Mouse (Mus musculus): ENCODE results near the gene Gnao1. TPM values are rescaled to one million over a fixed set of nuclear protein-coding genes. Genes with fewer than 3 reads are reported as not detected.

The Gnao1 gene
- total RNA-seq (2021) = 10 to 100 TPM; 51.9 to 69.8 TPM
- long read RNA-seq, experiment 1, partial matches to known transcripts = 3 of 5 reads
- long read RNA-seq, experiment 1, other reads (novel, unspliced or antisense) = 2 of 5 reads
- long read RNA-seq, experiment 2, full-length matches to known transcripts = 11 of 15 reads
- long read RNA-seq, experiment 2, partial matches to known transcripts = 2 of 15 reads
- long read RNA-seq, experiment 2, other reads (novel, unspliced or antisense) = 2 of 15 reads

DNA sequence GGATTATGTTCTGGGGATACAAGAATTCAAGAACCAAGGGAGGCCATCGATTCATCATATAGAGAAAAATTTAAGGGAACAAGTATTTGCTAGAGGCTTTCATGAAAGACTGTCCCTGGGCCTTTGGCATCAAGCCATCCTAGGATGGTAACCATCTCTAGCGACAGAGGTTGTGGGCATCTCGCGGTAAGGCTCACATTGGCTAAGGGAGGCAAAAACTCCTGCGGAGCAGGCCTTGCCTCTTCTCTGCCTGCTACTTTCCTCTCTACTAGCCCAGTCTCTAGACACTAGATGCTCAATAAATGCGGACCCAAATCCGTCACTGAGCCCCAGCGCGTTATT is at the start of gene Gnao1:
Gene Gnao1, plus strand, starts transcription at position 281 of the 342 bp plus-strand sequence.
- DNase-seq (ENCODE audit: low spot score in 2 of 2) = no peak

DNA sequence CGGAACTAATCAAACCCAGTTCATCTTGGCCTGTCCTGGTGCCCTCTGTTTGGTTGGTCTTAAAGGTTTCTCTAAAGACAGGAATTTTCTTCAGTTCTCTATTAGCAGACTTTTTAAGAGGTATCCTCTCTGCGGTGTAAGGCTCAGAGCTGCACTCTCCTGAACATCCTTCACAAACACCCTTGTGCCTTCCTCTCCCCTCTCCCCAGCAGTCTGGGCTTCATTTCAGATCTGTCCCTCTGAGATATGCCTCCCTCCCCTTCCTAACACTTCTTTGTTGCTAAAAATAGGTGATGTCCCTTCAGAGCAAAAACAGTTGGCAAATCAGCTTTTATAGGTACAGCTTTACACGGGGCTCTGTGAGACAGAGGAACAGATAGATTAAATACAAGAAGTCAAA is 32.2 kb upstream of the Gnao1 start:
- DNase-seq (ENCODE audit: low spot score in 2 of 2) = no peak

DNA sequence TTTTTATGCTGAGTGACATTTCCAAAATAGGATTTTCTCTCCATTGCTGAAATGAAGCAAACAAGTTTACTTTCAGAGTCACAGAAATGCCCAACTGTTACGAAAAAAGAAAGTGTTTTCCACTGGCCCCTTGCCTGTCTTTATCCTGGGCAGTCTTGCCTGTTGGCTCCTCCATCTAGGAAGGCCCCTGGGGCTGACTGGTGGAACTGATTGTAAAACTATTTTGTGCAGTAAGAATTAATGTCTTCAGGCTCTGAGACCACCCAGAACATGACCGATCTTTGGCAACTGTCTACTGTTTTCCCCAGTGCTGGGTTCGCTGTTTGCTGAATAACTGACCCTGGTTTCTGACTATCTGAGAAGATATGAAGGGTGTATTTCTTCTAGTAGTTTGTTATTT is 540 bp upstream of the Gnao1 start:
- DNase-seq (ENCODE audit: low spot score in 2 of 2) = no peak

DNA sequence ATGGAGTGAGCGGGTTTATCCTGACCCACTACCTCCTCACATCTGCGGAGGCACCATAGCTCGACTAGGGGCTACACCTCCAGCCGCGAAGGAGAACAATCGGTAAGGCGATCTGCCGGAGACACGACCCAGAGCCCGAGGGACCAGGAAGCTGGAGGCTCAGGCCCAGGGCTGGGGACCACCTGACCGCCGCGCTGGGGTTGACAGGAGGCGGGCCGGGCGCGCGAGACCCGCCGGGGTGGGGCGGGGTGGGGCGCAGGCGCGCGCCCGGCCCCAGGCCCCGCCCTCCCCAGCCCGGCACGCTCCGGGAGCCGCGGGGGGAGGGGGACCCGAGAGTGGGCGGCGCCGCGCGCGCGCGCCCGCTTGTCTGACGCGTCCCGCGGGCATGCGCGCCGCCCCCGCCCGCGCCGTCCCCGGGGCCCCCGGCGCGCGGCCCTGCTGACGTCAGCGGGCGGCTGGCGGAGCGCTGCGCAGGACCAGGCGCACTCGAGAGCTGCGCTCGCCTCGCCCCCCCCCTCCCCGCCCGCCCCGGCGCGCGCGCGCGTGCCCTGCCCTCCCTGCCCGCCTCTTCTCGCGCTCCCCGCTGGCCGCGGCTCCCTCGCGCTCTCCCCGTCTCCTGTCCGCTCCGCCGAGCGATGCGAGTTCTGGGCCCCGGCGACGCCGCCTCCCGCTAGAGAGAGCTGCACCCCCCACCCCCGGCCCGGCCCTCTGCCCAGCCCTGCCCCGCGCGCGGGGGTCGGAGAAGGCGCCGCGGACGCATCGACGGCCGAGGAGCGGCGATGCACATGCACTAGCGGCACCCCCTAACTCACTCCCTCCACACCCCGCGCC is 477 bp downstream of the Gnao1 start:
- DNase-seq (ENCODE audit: low spot score in 2 of 2) = peak; percentile 54 to 58

DNA sequence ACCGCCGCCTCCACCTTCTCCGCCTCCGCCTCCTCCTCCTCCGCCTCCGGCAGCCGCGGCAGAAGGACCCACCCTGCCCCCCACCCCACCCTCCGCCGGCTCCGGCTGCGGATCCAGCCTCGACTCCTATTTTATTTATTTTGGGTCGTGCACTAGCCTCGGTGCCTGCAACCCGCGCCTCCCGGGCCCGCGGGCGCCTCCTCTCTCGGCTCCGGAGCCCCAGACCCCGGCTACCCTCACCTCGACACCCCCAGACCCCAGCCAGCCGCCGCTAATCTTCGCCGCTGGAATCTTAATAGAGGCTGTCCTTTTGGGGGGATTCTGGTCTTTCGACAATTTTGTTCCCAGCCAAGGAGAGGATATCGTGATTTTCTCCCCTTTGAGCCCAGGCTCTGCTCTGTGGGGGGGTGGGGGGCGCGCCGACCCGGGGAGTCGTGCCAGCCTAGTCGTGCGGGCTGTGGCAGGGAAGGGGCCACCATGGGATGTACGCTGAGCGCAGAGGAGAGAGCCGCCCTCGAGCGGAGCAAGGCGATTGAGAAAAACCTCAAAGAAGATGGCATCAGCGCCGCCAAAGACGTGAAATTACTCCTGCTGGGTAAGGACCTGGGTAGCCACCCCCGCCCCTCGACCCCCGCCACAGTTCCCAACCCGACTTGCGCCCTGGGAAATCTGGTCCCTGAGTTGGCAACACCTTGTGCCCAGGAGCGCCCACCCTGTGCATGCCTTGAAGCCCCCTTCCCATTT is 1.3 kb downstream of the Gnao1 start:
- no peak for DNase-seq (ENCODE audit: low spot score in 2 of 2)

DNA sequence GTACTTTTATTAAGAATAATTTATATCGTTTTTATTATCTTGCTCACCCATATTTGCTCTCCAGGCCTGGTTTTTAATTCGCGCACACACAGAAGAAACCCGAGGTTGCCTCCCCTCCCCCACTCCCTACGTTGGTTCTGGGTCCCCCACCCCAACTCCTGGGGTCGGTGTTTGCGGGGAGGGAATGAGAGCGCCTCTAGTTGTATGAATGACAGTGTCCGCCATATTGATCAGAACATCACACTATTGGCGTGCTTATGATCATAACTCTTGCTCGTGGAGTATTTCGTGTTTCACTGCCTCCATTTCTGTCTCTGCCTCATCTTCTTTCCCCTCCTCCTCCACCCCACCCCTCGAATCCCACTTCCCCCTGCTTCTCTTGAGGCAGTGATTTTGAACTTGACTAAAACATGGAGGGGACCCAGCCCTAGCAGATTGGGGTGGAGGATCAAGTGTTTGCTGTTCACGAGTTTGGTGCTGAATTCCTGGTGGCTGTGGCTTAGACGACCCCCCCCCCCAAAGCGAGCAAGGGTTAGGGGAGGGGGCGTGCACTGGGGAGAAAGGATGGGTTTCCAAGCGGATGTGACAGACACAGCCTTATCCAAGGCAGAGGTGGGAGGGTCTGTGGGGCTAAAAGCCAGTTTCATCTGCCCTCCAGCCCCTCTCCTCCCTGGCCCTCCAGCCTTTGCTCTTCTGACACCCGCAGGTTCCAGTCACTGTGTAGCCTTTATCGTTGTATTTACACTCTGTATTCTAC is 2.1 kb downstream of the Gnao1 start:
- DNase-seq (ENCODE audit: low spot score in 2 of 2) = no peak

DNA sequence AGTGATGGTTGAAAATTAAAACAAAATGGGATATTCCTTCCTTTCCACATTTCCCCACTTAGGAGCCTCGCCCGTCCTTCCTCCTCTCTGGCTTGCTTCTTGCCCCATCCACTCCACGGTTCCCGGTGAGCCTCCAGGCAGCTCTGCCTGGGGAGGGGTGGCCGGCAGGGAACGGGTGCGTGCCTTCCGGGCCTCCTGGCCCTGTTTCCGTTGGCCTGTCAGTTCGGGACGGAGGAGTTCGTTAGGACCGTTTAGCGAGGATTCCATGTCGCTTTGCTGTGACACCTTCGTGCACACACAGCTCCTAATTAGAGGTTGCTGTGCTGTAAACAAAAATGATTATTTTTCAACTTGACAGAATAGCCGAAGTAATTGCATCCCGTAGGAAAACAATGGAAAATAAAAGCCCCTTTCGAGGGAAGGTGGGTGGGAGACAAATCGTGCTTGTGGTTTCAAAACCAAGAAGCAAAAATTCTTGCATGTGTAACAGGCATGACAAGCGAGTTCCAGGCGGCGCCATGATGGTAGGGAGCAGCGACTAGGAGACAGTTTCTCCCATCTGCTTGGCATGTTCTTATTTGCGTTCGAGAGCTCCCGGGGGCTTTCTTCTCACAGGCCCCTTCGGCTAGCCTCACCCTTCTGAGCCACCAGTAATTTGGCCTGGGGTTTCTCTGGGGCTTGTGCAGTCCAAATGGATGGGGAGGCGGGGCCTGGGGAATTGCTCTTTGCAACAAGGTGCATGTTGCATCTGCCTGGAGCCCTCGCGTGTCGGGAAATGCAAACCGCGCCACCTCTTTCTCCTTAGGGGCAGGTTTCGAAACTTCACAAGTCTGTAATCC is 3.0 kb downstream of the Gnao1 start:
- DNase-seq (ENCODE audit: low spot score in 2 of 2) = no peak

DNA sequence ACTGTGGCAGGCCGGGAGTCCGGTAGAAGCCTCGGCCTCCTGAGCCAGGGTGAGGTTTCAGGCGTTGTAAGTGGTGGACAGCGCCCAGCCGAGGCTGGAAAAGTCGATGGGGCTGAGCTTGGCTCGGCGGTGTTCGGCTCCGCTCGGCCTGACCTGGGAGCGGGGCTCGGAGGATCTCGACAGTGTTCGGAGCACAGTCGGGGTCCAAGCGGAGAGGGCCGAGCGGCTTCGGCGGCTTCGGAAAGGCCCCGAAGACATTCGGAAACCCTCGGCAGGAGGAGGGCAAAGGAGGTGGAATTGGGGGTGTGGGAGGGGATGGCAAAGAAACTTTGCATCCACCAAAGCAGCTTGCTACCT is 3.6 kb downstream of the Gnao1 start:
- DNase-seq (ENCODE audit: low spot score in 2 of 2) = peak; percentile 79 to 84

DNA sequence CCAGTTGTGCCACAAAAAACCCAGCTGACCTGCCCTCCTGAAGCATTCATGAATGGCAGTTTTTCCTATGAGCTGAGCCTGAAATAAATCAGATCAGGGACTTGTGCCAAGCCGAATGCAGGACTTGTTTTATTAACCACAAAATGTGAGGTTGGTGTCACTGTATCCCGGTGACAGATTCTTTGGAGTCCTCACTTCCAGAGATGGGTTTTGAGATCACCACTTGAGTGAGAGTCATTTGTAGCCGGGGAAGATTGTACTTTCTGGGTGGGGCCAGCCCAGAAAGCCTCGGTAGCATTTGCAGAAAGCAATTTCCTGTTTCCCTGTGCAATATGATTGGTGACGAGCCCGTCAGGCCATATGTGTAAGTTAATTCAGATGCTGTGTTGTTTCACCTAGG is 4.5 kb downstream of the Gnao1 start:
- DNase-seq (ENCODE audit: low spot score in 2 of 2) = no peak

DNA sequence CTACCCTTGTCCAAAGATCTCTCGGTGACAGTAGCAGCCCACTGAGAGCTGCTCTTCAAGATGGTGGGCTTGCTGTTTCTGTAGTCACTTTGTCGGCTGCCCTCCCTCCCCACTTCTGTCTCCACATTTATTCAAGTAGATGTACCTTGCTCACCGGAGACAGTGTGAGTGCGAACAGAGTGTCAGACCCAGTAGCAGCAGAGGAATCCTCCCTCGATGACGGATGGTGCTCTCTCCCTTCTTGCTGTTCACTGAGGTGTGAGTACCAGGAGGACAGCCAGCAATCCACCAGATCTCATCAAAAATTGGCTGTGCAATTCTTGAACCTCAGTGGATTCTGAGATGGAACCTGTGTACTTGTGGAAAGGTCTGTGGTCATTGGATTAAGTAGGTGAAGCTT is 6.5 kb downstream of the Gnao1 start:
- no peak for DNase-seq (ENCODE audit: low spot score in 2 of 2)

DNA sequence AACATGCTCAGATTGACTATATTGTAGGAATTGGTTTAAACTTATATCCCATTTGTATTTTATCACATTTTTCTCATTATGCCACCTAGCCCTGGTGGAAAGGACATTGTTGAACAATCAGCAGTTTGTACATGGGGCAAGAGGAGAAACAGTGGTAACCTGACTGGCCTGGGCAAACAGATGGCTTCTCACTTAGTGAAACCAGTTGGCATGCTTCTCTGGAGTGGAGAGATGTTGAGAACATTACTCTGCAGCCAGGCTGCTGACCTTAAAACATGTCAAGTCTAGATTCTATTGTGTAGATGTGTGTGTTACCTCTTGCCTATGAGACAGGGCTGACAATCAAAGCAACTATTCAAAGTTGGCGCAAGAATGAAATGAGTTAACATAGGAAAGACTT is 7.6 kb downstream of the Gnao1 start:
- no peak for DNase-seq (ENCODE audit: low spot score in 2 of 2)

DNA sequence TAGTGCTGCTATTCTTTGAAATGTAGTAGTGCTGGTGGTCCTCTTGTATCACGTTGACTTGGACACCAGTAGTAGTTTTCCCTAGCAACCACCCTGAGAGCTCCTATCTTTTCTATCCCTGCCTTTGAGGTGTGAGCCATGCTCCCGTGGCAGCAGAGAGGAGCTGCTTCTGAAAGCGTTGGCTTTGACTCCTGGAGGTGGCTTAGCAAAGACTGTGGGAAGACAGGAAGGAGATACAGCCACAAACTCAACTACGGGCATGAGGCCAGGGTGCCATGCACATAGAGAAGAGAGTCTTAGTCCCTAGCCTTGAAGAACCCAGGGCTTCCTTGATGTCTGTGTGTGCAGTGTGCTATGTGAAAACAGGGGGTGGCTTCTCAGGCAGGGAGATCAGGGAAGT is 10.2 kb downstream of the Gnao1 start:
- DNase-seq (ENCODE audit: low spot score in 2 of 2) = no peak

DNA sequence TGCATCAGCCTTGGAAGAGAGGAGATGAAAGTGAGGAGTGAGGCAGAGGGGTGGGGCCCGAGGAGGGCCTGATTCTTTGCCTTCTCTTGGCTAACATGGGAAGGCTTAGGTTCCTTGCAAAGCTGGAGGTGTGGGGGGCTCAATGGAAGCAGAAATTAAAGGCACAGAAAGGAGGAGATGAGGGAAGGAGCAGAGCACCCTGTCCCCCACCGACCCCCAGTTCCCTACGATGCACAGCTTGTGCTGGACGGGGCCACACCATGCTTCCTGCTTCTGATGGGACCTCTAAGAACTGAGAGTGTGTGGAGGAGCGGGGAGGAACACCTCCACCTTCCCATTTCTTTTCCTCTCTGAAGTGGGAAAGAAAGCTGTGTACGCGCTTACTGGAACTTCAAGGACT is 11.6 kb downstream of the Gnao1 start:
- DNase-seq (ENCODE audit: low spot score in 2 of 2) = no peak

DNA sequence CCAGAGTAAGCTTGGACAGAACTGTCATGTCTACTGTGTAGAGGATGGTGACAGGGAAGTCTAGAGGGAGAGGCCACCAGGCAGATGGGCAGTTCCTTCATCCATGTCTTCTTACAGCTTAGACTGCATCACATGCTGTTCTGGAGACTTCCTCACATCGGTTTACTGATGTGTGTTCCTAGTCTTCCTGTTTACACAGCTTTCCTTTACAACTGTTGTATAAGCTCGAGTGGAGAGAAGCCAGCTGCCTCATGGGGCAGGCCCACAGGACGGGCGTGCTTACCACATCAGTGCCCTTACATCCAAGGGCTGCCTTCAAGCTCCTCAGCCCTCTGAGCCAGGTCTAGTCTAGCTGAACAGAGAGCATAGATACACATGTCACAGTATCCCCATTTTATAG is 15.6 kb downstream of the Gnao1 start:
- no peak for DNase-seq (ENCODE audit: low spot score in 2 of 2)

DNA sequence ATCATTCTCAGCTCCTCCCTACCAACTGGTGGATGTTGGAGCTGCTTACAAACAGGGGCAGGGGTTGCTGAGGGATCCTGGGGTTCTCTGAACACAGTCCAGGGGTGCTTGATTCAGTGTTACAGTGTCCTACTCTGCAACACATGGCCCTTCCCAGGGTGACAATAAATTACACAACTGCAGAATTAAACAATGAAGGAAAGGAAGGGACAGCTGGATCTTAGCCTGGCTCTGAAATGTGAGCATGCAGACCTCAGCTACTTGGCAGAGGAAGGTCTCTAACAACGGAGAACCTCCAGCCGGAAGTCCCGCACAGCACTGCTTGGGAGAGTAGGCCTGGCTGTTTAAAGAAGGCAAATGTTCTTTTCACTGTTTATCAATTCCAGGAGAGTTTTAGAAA is 20.9 kb downstream of the Gnao1 start:
- no peak for DNase-seq (ENCODE audit: low spot score in 2 of 2)

DNA sequence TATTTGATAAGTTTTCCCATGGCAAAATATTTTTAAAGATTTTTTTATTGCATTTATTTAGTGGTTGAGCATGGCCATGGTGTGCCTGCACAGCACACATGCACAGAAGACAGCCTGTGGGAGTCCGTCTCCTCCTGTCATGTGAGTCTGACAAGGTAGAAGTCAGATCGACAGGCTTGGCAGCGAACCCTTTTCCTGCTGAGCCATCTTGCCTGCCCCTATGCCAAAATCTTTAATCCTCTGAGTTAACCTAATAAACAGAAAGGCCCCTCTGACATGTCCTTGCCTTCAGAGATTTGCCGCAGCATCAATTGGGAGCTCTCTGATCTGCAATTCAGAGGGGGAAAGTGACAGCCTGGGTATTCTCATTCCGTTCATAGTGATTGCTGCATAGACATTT is 26.0 kb downstream of the Gnao1 start:
- no peak for DNase-seq (ENCODE audit: low spot score in 2 of 2)

DNA sequence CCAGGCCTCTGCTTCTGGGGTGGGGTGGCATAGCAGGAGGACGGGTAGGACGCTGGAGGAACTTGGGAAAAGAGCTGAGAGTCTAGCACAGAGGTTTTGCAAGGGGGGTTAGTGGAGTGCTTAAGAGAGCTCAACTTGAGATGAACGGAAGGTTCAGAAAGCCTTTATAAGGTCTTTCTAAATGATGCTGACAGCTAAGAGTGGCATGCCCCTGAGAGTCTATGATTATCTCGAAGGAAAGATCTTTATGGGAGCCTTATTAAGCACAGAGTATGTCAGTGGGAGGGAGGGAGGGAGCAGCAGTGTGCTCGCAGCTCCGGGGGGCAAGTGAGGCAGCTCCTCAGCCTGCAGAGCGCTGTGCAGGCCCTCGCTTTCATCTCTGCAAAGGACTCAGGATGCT is 29.3 kb downstream of the Gnao1 start:
- no peak for DNase-seq (ENCODE audit: low spot score in 2 of 2)

DNA sequence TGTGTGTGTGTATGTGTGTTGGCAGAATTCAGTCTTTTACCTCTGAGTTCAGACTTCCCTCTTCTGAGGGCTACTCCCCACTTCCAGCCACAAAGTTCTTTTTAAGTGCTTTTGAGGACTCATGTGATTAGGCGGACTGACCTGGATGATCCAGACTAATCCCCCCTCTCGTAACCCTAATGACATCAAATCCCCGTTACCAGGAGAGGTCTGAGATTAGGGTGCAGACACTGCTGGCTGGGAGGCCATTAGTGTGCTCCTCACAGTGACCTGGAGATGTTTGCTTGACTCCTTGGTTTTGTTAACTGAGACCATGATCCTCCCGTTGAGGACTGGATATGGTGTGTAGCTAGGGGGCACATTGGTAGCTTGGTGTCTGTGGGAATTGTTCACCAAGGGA is 30.7 kb downstream of the Gnao1 start:
- no peak for DNase-seq (ENCODE audit: low spot score in 2 of 2)

DNA sequence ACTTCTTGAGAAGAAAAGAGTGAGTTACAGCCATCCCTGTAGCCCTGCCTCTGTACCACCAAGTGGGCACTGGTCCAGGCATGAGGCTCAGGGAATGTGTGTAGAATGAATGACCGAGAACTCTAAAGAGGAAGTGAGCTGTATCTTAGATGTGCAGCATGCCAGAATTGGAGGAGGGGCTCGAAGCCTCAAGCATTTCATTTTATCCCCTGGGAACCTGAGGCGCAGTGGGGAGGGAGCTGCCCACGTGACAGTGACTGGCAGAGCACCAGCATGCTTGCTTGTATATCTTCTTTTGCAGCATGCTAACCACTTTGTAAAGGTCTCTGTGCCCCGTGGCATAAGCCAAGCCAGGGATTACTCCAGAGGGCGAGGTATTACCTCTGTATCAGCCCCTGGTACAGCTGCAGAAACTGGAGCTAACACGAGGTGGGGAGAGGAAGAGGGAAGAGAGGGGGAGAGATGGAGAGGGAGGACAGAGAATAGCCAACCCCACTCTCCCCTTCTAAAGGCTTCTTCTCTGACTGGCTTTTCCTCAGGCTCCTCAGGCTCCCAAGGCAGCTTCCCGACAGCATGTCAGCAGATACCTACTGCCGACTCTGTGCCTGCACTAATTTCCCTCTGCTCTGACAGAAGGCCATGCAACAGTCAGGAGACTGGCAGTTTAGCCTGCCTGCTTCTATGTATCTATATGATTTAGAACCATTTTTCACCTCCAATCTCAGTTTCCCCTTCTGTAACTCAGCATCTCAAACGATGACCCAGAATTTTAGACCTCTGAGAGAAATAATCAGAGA is 31.4 kb downstream of the Gnao1 start:
- DNase-seq (ENCODE audit: low spot score in 2 of 2) = no peak

DNA sequence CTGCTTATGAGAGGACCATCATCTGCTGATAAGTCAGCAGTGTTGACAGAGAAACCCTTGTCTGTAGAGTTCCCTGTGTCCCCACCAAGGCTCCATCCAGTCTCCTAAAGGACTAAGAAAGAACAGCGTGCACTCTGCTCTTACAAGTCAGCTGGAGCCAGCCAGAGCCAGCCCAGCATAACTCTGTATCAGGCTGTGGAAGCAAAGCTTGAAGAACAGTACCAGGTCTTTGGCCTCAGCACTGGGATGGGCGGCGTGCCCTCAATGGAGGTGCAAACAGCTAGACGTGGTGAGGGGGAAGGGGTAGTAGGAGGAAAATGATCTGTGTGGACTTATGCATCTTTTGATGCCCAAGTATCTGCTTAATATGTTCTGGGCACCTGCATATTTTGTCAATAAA is 32.8 kb downstream of the Gnao1 start:
- DNase-seq (ENCODE audit: low spot score in 2 of 2) = no peak
